Mouse (Mus musculus) frontal cortex, postnatal 25 days (tissue): ENCODE data around the gene Iqcf5.
A peak's percentile ranks its signal among the peaks of the same experiment; 100 is the strongest.

Experiments
- DNase-seq, 2 experiments: peaks; one replicate each; pipeline ENCODE4 v3.0.0; 2022; ENCODE audit warnings: low spot score in 2 of 2

The Iqcf5 gene

GRCm38 (mm10) chr9:106481075-106481474 is 33.3 kb upstream of the Iqcf5 start:
- DNase-seq: peak in 1 of 2 experiments; percentile 2

- peak in 1 of 2 experiments; percentile 3 for DNase-seq
Measured at GRCm38 (mm10) chr9:106481676-106482075, 32.7 kb upstream of the Iqcf5 start.

GRCm38 (mm10) chr9:106482578-106483115 is 31.7 kb upstream of the Iqcf5 start:
- peak in 1 of 2 experiments; percentile 2 for DNase-seq

- DNase-seq: peak in 1 of 2 experiments; percentile 2
Measured at GRCm38 (mm10) chr9:106483136-106483535, 31.2 kb upstream of the Iqcf5 start.

- peak in 1 of 2 experiments; percentile 2 for DNase-seq
Measured at GRCm38 (mm10) chr9:106483606-106484005, 30.8 kb upstream of the Iqcf5 start.

GRCm38 (mm10) chr9:106485076-106485475 is 29.3 kb upstream of the Iqcf5 start:
- peak in 1 of 2 experiments; percentile 3 for DNase-seq

- DNase-seq: peak in 1 of 2 experiments; percentile 1
Measured at GRCm38 (mm10) chr9:106487602-106488001, 26.8 kb upstream of the Iqcf5 start.

GRCm38 (mm10) chr9:106499667-106500066 is 14.7 kb upstream of the Iqcf5 start, which contains the start of gene Iqcf1:
Gene Iqcf1, plus strand, starts transcription at chr9:106499967.
- peak in 1 of 2 experiments; percentile 1 for DNase-seq

- no peak for DNase-seq
Measured at GRCm38 (mm10) chr9:106501846-106502245, 12.5 kb upstream of the Iqcf5 start.

GRCm38 (mm10) chr9:106504246-106504645 is 10.1 kb upstream of the Iqcf5 start:
- peak in 1 of 2 experiments; percentile 1 for DNase-seq

- peak in 1 of 2 experiments; percentile 2 for DNase-seq
Measured at GRCm38 (mm10) chr9:106509356-106509755, 5.0 kb upstream of the Iqcf5 start.

- no peak for DNase-seq
Measured at GRCm38 (mm10) chr9:106512729-106513450, 1.5 kb upstream of the Iqcf5 start.

GRCm38 (mm10) chr9:106513566-106513965 is 807 bp upstream of the Iqcf5 start:
- no peak for DNase-seq

GRCm38 (mm10) chr9:106519433-106519832 is 5.1 kb downstream of the Iqcf5 start:
- DNase-seq: no peak

- DNase-seq: no peak
Measured at GRCm38 (mm10) chr9:106519909-106520308, 5.5 kb downstream of the Iqcf5 start.

GRCm38 (mm10) chr9:106531833-106532232 is 17.5 kb downstream of the Iqcf5 start:
- no peak for DNase-seq

GRCm38 (mm10) chr9:106534296-106534695 is 19.9 kb downstream of the Iqcf5 start:
- DNase-seq: no peak

GRCm38 (mm10) chr9:106534975-106535374 is 20.6 kb downstream of the Iqcf5 start:
- no peak for DNase-seq

- no peak for DNase-seq
Measured at GRCm38 (mm10) chr9:106561531-106561930, 47.2 kb downstream of the Iqcf5 start, which contains the start of gene Iqcf3. Gene Iqcf3, minus strand, starts transcription at chr9:106561631.

GRCm38 (mm10) chr9:106562291-106562690 is 47.9 kb downstream of the Iqcf5 start:
- DNase-seq: no peak

- no peak for DNase-seq
Measured at GRCm38 (mm10) chr9:106564025-106564424, 49.7 kb downstream of the Iqcf5 start.
